Mouse (Mus musculus) stomach, embryonic 16.5 days (tissue): ENCODE data around the gene Zim1. TPM values are rescaled to one million over a fixed set of nuclear protein-coding genes. Genes with fewer than 3 reads are reported as not detected.
A peak's percentile ranks its signal among the peaks of the same experiment; 100 is the strongest.

Source experiments
- ATAC-seq: fragments of 200-750 bp; cut with Nextera tagmentation; 2 replicates; pipeline ENCODE4 v1.8.0; 2017; ENCODE audit warnings: moderate number of reproducible peaks, moderate TSS enrichment; ENCODE audit not compliant: insufficient read depth, low FRiP score
- H3K27ac ChIP-seq: fragments of 300-500 bp; sonication (generic); 2 replicates; pipeline ENCODE4 v1.5.1; 2014; ENCODE audit warnings: low read length
- H3K27me3 ChIP-seq: fragments of 300-500 bp; sonication (generic); 2 replicates; pipeline ENCODE4 v1.6.1; 2014; ENCODE audit warnings: low read length, control low read depth, mixed read lengths; ENCODE audit not compliant: control insufficient read depth, insufficient read depth
- H3K36me3 ChIP-seq: fragments of 300-500 bp; sonication (generic); 2 replicates; pipeline ENCODE4 v1.6.1; 2014; ENCODE audit warnings: low read length; ENCODE audit not compliant: control insufficient read depth, insufficient read depth
- H3K4me1 ChIP-seq: fragments of 300-500 bp; sonication (generic); 2 replicates; pipeline ENCODE4 v1.6.1; 2014; ENCODE audit warnings: low read length, control low read depth, mixed read lengths; ENCODE audit not compliant: control insufficient read depth, insufficient read depth
- H3K4me2 ChIP-seq: fragments of 300-500 bp; sonication (generic); 2 replicates; pipeline ENCODE4 v1.6.1; 2014; ENCODE audit warnings: low read depth, low read length, mixed read lengths
- H3K4me3 ChIP-seq: fragments of 300-500 bp; sonication (generic); replicated peaks from 2 replicates; pipeline ENCODE4 v1.5.1; 2014; ENCODE audit warnings: mild to moderate bottlenecking, low read length
- H3K9ac ChIP-seq: fragments of 300-500 bp; sonication (generic); 2 replicates; pipeline ENCODE4 v1.6.1; 2014; ENCODE audit warnings: low read length
- H3K9me3 ChIP-seq: fragments of 300-500 bp; sonication (generic); replicated peaks from 2 replicates; pipeline ENCODE4 v1.6.1; 2016; ENCODE audit warnings: low read length, control low read depth; ENCODE audit not compliant: control insufficient read depth
- WGBS: fragments of 180-500 bp; shearing (Covaris S2); extraction: QIAGEN DNeasy Blood & Tissue Kit; methylation state at CpG from one replicate; pipeline ENCODE4 v1.1.7; 2014; 5-methylcytosine and 5-hydroxymethylcytosine counted together
- polyA plus RNA-seq: library from polyadenylated mRNA; unstranded; fragments of >200 nt; fragmentation: Nextera tagmentation; extraction: Ambion mirVana; gene quantifications from 2 replicates; pipeline ENCODE4 v1.2.1, GENCODE M21; 2015

Gene Zim1
- polyA plus RNA-seq, 1 experiment from 2014 or later, result 7.0 TPM

GRCm38 (mm10) chr7:6663430-6663829 is 32.8 kb downstream of the Zim1 start:
- ATAC-seq, result no peak
- no peaks in the 10 kb centered on the region for H3K36me3 ChIP-seq
- H3K4me2 ChIP-seq, result no peak overlapping the region
- H3K27me3 ChIP-seq, result no peaks in the 10 kb centered on the region
- no peaks in the 10 kb centered on the region for H3K4me1 ChIP-seq
- 53% methylated on average over 7 of the region's 7 CpGs for WGBS
- H3K27ac ChIP-seq, result no peak overlapping the region
- H3K9me3 ChIP-seq, result no peaks in the 10 kb centered on the region
- no peak overlapping the region for H3K9ac ChIP-seq
- no peak overlapping the region for H3K4me3 ChIP-seq

- Histone ChIP-seq H3K4me2 (no peak overlapping the region), H3K9ac (no peak overlapping the region), H3K4me1 (no peaks in the 10 kb centered on the region), H3K36me3 (no peaks in the 10 kb centered on the region), H3K27me3 (no peaks in the 10 kb centered on the region), H3K4me3 (no peak overlapping the region), H3K9me3 (no peaks in the 10 kb centered on the region), H3K27ac (no peak overlapping the region)
- 0 out of 2 replicates have a peak, but pooled peaks have one; percentile 47 for ATAC-seq
- whole genome bisulfite sequencing, result 27% methylated on average over 2 of the region's 2 CpGs
These were observed 36.6 kb downstream of the Zim1 start for GRCm38 (mm10) chr7:6659605-6660004.

- Histone ChIP-seq H3K4me1 (no peaks in the 10 kb centered on the region), H3K36me3 (no peaks in the 10 kb centered on the region), H3K4me3 (no peak overlapping the region), H3K27ac (no peak overlapping the region), H3K9me3 (no peaks in the 10 kb centered on the region), H3K4me2 (no peak overlapping the region), H3K27me3 (no peaks in the 10 kb centered on the region), H3K9ac (no peak overlapping the region)
- WGBS, result 88% methylated on average over 7 of the region's 7 CpGs
- no peak for ATAC-seq
These were observed 37.6 kb downstream of the Zim1 start for GRCm38 (mm10) chr7:6658606-6659005.

GRCm38 (mm10) chr7:6652151-6652550 is 44.1 kb downstream of the Zim1 start:
- Histone ChIP-seq H3K4me1 (no peaks in the 10 kb centered on the region), H3K9me3 (no peaks in the 10 kb centered on the region), H3K4me3 (no peak overlapping the region), H3K4me2 (no peak overlapping the region), H3K9ac (no peak overlapping the region), H3K36me3 (no peaks in the 10 kb centered on the region), H3K27me3 (no peaks in the 10 kb centered on the region), H3K27ac (no peak overlapping the region)
- 74% methylated on average over 5 of the region's 5 CpGs for WGBS
- ATAC-seq, result no peak

GRCm38 (mm10) chr7:6651221-6651620 is 45.0 kb downstream of the Zim1 start:
- Histone ChIP-seq H3K27ac (no peak overlapping the region), H3K36me3 (no peaks in the 10 kb centered on the region), H3K4me1 (no peaks in the 10 kb centered on the region), H3K4me3 (no peak overlapping the region), H3K4me2 (no peak overlapping the region), H3K9ac (no peak overlapping the region), H3K27me3 (no peaks in the 10 kb centered on the region), H3K9me3 (no peaks in the 10 kb centered on the region)
- no peak for ATAC-seq
- 66% methylated on average over 7 of the region's 7 CpGs for WGBS

GRCm38 (mm10) chr7:6650526-6650925 is 45.7 kb downstream of the Zim1 start:
- H3K36me3 ChIP-seq, result no peaks in the 10 kb centered on the region
- H3K27ac ChIP-seq, result no peak overlapping the region
- H3K4me1 ChIP-seq, result no peaks in the 10 kb centered on the region
- H3K9ac ChIP-seq, result no peak overlapping the region
- no peaks in the 10 kb centered on the region for H3K9me3 ChIP-seq
- H3K4me3 ChIP-seq, result no peak overlapping the region
- H3K27me3 ChIP-seq, result no peaks in the 10 kb centered on the region
- no peak for ATAC-seq
- WGBS, result 87% methylated on average over 9 of the region's 9 CpGs
- no peak overlapping the region for H3K4me2 ChIP-seq

- no peak for ATAC-seq
- Histone ChIP-seq H3K4me3 (no peak overlapping the region), H3K9me3 (no peaks in the 10 kb centered on the region), H3K9ac (no peak overlapping the region), H3K4me1 (no peaks in the 10 kb centered on the region), H3K27ac (no peak overlapping the region), H3K4me2 (no peak overlapping the region), H3K27me3 (no peaks in the 10 kb centered on the region), H3K36me3 (no peaks in the 10 kb centered on the region)
- WGBS, result 82% methylated on average over 3 of the region's 3 CpGs
These were observed 50.4 kb downstream of the Zim1 start for GRCm38 (mm10) chr7:6645821-6646220.

GRCm38 (mm10) chr7:6638076-6638475 is 58.2 kb downstream of the Zim1 start:
- no peaks in the 10 kb centered on the region for H3K4me1 ChIP-seq
- no peaks in the 10 kb centered on the region for H3K9me3 ChIP-seq
- no peak overlapping the region for H3K27ac ChIP-seq
- no peak overlapping the region for H3K4me2 ChIP-seq
- no peak overlapping the region for H3K9ac ChIP-seq
- ATAC-seq, result no peak
- H3K36me3 ChIP-seq, result no peaks in the 10 kb centered on the region
- H3K27me3 ChIP-seq, result no peaks in the 10 kb centered on the region
- 84% methylated on average over 4 of the region's 4 CpGs for WGBS
- no peak overlapping the region for H3K4me3 ChIP-seq

- ATAC-seq, result no peak
- no peaks in the 10 kb centered on the region for H3K36me3 ChIP-seq
- no peak overlapping the region for H3K9ac ChIP-seq
- H3K27me3 ChIP-seq, result no peaks in the 10 kb centered on the region
- 90% methylated on average over 4 of the region's 4 CpGs for WGBS
- H3K27ac ChIP-seq, result no peak overlapping the region
- H3K9me3 ChIP-seq, result no peaks in the 10 kb centered on the region
- H3K4me2 ChIP-seq, result no peak overlapping the region
- H3K4me3 ChIP-seq, result no peak overlapping the region
- no peaks in the 10 kb centered on the region for H3K4me1 ChIP-seq
These were observed 59.5 kb downstream of the Zim1 start for GRCm38 (mm10) chr7:6636741-6637140.

GRCm38 (mm10) chr7:6635831-6636230 is 60.4 kb downstream of the Zim1 start:
- no peaks in the 10 kb centered on the region for H3K27me3 ChIP-seq
- H3K9ac ChIP-seq, result no peak overlapping the region
- H3K4me2 ChIP-seq, result no peak overlapping the region
- 66% methylated on average over 3 of the region's 3 CpGs for WGBS
- no peaks in the 10 kb centered on the region for H3K4me1 ChIP-seq
- H3K9me3 ChIP-seq, result no peaks in the 10 kb centered on the region
- no peak overlapping the region for H3K27ac ChIP-seq
- no peak overlapping the region for H3K4me3 ChIP-seq
- no peaks in the 10 kb centered on the region for H3K36me3 ChIP-seq
- no peak for ATAC-seq
